Comparison of ENCODE assay signal across 8 mouse cellular contexts in the genomic region with DNA sequence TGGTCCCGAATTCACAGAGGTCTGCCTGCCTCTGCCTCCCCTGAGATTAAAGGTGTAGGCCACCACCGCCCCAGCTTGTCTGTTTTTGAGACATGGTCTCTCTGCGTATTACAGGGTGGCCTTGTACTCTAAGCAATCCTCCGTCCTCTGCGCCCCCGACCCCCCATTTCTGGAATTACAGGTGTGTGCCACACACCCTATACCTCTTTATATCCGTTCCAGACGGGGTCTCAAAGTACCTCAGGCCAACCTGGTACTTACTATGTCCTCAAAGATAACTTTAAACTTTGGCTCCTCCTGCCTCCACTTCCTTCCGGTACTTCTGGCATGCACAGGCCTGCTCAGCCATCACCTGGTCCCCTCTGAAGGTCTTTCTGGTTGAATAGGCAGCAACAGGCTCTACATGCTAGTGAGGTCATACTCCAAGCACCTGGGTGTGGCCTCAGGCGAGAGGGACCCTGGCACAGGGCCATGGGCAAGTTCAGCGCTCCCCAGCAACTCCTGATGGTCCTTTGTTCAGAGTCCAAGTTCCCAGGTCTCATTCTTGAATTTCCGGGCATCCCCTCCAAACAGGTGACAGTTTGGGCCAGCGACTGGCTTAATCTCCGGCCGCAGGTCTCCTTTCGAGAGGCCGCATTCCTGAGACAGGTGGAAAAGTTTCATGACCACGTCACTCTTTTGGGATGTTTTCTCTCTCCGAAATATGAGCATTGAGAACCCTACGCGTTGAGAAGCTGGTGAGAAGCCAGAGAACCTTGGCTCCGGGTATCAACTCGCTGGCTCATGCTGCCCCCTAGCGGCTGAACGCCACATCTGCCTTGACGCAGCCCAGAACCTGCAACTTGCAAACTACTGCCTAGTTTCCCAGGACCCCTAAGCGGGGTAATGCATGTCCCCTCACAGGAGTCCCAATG. TPM values are rescaled to one million over a fixed set of nuclear protein-coding genes. Genes with fewer than 3 reads are reported as not detected.
A peak's percentile ranks its signal among the peaks of the same experiment; 100 is the strongest.
DNase-seq lines count a peak whose midpoint lies in the region; ATAC-seq lines count a peak whose summit lies in the region.

No protein-coding gene starts in this region.

- H3K9me3 ChIP-seq in hindbrain, embryonic 13.5 days: no peaks in the 10 kb centered on the region

- ATAC-seq in frontal cortex, adult (ENCODE audit: low TSS enrichment): peak; percentile 57; the same call in 1 of the 2 replicates
- 0 out of 2 replicates have a peak, but pooled peaks have one; percentile 28 for ATAC-seq in hindbrain, embryonic 13.5 days (ENCODE audit: low FRiP score)

- H3K4me2 ChIP-seq in hindbrain, embryonic 13.5 days: no peak overlapping the region

- peaks cover 18% of the 10 kb centered on the region for H3K36me3 ChIP-seq in hindbrain, embryonic 13.5 days

- H3K4me3 ChIP-seq in hindbrain, embryonic 13.5 days: no peak overlapping the region

- H3K27ac ChIP-seq in hindbrain, embryonic 13.5 days: no peak overlapping the region

- no peak overlapping the region for H3K9ac ChIP-seq in hindbrain, embryonic 13.5 days

- no peaks in the 10 kb centered on the region for H3K4me1 ChIP-seq in hindbrain, embryonic 13.5 days (replicated peaks)

- WGBS in hindbrain, embryonic 13.5 days: 43% methylated on average over 27 of the region's 27 CpGs

- peak; percentile 80 for DNase-seq in Muller cell, postnatal 12 days (ENCODE audit: inconsistent ontology term)
- peak; percentile 78 for DNase-seq in cerebellum, adult 8-10 months
- DNase-seq in layer of hippocampus, postnatal 14 days (ENCODE audit: low spot score in 2 of 2): peak; percentile 80 to 85
- DNase-seq in lung, postnatal 36 days: peak; percentile 92
- peak; percentile 66 for DNase-seq in retina, postnatal 7 days (ENCODE audit: low read depth, low spot score)
- peak; percentile 95 for DNase-seq in thymus, postnatal 4 days

- no peaks in the 10 kb centered on the region; the same call in 1 of the 2 replicates for H3K27me3 ChIP-seq in hindbrain, embryonic 13.5 days

RNA-seq across cellular contexts. Expression of gene Fblim1, which starts 30.9 kb away (rescaled TPM):
- 41.0 and 43.3 TPM in 2 replicates for polyA plus RNA-seq in hindbrain, embryonic 13.5 days (2015; fragmentation: Nextera tagmentation; extraction: Ambion mirVana)
- 1 to 10 TPM; 2.4 TPM for total RNA-seq in layer of hippocampus, postnatal 14 days (2021)

RNA-seq across cellular contexts. Expression of gene Spen, which starts 36.6 kb away (rescaled TPM):
- 19.2 and 19.7 TPM in 2 replicates for polyA plus RNA-seq in hindbrain, embryonic 13.5 days (2015; fragmentation: Nextera tagmentation; extraction: Ambion mirVana)
- 10 to 100 TPM; 59.3 to 60.0 TPM for total RNA-seq in layer of hippocampus, postnatal 14 days (2021)

RNA-seq across cellular contexts. Expression of gene Tmem82, which starts 43.4 kb away (rescaled TPM):
- polyA plus RNA-seq in hindbrain, embryonic 13.5 days (2015; fragmentation: Nextera tagmentation; extraction: Ambion mirVana): 0.25 and 0.43 TPM in 2 replicates
- 1 to 10 TPM in 1 of 2 experiments, under 1 TPM in 1; 0.35 to 1.6 TPM for total RNA-seq in layer of hippocampus, postnatal 14 days (2021)

RNA-seq across cellular contexts. Expression of gene Slc25a34, which starts 48.6 kb away (rescaled TPM):
- polyA plus RNA-seq in hindbrain, embryonic 13.5 days (2015; fragmentation: Nextera tagmentation; extraction: Ambion mirVana): 0.26 TPM in 1 of 2 replicates, not detected in the other
- total RNA-seq in layer of hippocampus, postnatal 14 days (2021): 1 to 10 TPM; 2.2 to 3.6 TPM
